In the genomic region with DNA sequence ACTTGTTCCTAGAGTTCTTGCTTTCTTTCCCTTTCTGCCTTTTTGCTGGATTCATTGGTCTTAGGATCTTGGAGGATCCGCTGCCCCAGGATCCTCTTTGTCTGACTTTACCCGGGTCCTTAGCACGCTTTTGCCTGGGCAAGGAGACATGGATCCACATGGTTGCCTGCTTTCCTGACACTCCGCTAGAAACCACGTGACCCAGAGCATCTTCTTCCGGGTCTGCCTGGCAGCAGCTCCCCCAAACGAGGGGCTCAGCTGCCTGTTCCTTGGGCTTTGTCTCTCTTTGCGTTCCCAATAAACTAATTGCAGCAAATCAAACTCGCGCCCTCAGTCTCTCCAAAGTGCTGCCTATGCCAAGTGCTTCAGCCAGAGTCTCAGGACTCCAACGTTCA, we compare ENCODE assay signal across 8 mouse cellular contexts. TPM values are rescaled to one million over a fixed set of nuclear protein-coding genes. Genes with fewer than 3 reads are reported as not detected.
A peak's percentile ranks its signal among the peaks of the same experiment; 100 is the strongest.
DNase-seq lines count a peak whose midpoint lies in the region; ATAC-seq and TF ChIP-seq lines count a peak whose summit lies in the region.
"Had no signal": no experiment of that assay in that cellular context is flagged by ENCODE, and none has a peak within 500 bp of the region (broad histone marks: within the 10 kb centered on the region; RNA-seq: fewer than 3 reads in every experiment).

No protein-coding gene starts in this region.

- H3K27me3 ChIP-seq in lung, postnatal 0 days (replicated peaks; ENCODE audit: insufficient read depth, low read length): no peaks in the 10 kb centered on the region
- H3K27me3 ChIP-seq in forebrain, embryonic 16.5 days (replicated peaks; ENCODE audit: control insufficient read depth, insufficient read depth, low read length): no peaks in the 10 kb centered on the region
- H3K27me3 ChIP-seq in liver, embryonic 12.5 days (replicated peaks): peaks cover 28% of the 10 kb centered on the region
- no peaks in the 10 kb centered on the region for H3K27me3 ChIP-seq in stomach, embryonic 15.5 days (replicated peaks)

- 30% methylated on average over 11 of the region's 11 CpGs for WGBS in lung, postnatal 0 days
- WGBS in forebrain, embryonic 16.5 days: 21% methylated on average over 11 of the region's 11 CpGs
- 32% methylated on average over 11 of the region's 11 CpGs for WGBS in liver, embryonic 12.5 days (ENCODE audit: insufficient replicate concordance)
- WGBS in stomach, embryonic 15.5 days: 34% methylated on average over 11 of the region's 11 CpGs

- no peak for TF ChIP-seq EP300 in lung, postnatal 0 days (IDR thresholded peaks at IDR 0.05)

- no peak overlapping the region for H3K27ac ChIP-seq in lung, postnatal 0 days (ENCODE audit: low read length)
- 0 out of 2 replicates have a peak overlapping the region, but pooled peaks have one; percentile 5 for H3K27ac ChIP-seq in forebrain, embryonic 16.5 days (ENCODE audit: low read length)
- H3K27ac ChIP-seq in liver, embryonic 12.5 days: no peak overlapping the region
- no peak overlapping the region for H3K27ac ChIP-seq in stomach, embryonic 15.5 days

- DNase-seq in lung, postnatal 0 days (ENCODE audit: low spot score): no peak
- no peak for DNase-seq in lung, postnatal 25 days (ENCODE audit: low spot score)
- no peak for DNase-seq in kidney, postnatal 25 days
- no peak for DNase-seq in left cerebral cortex, adult 18-20 months (ENCODE audit: low spot score in 2 of 2)

- peak overlapping the region; percentile 49 for H3K4me2 ChIP-seq in lung, postnatal 0 days (replicated peaks; ENCODE audit: low read depth, low read length)
- peak overlapping the region; percentile 75 for H3K4me2 ChIP-seq in forebrain, embryonic 16.5 days (ENCODE audit: low read length)
- peak overlapping the region; percentile 48 for H3K4me2 ChIP-seq in liver, embryonic 12.5 days
- H3K4me2 ChIP-seq in stomach, embryonic 15.5 days: peak overlapping the region; percentile 70

- no peak for TF ChIP-seq CTCF in lung, postnatal 0 days (IDR thresholded peaks at IDR 0.05)

- H3K9ac ChIP-seq in lung, postnatal 0 days (replicated peaks; ENCODE audit: low read depth): no peak overlapping the region
- H3K9ac ChIP-seq in forebrain, embryonic 16.5 days (replicated peaks; ENCODE audit: low read depth, low read length): peak overlapping the region; percentile 43
- no peak overlapping the region for H3K9ac ChIP-seq in liver, embryonic 12.5 days
- H3K9ac ChIP-seq in stomach, embryonic 15.5 days: no peak overlapping the region

- ATAC-seq in lung, postnatal 0 days: no peak
- peak; percentile 77 for ATAC-seq in forebrain, embryonic 16.5 days
- no peak for ATAC-seq in liver, embryonic 12.5 days
- ATAC-seq in stomach, embryonic 15.5 days (ENCODE audit: insufficient read depth, low FRiP score, low read depth): no peak

- H3K9me3 ChIP-seq in lung, postnatal 0 days (ENCODE audit: low read length): no peaks in the 10 kb centered on the region
- no peaks in the 10 kb centered on the region for H3K9me3 ChIP-seq in forebrain, embryonic 16.5 days (ENCODE audit: control insufficient read depth, low read length)
- no peaks in the 10 kb centered on the region for H3K9me3 ChIP-seq in liver, embryonic 12.5 days (replicated peaks)
- H3K9me3 ChIP-seq in stomach, embryonic 15.5 days: no peaks in the 10 kb centered on the region

- H3K4me1 ChIP-seq in lung, postnatal 0 days (ENCODE audit: insufficient read depth, low read depth, low read length): no peaks in the 10 kb centered on the region
- H3K4me1 ChIP-seq in forebrain, embryonic 16.5 days (replicated peaks; ENCODE audit: control insufficient read depth, insufficient read depth, low read length): peaks cover 12% of the 10 kb centered on the region
- H3K4me1 ChIP-seq in liver, embryonic 12.5 days: peaks cover 9% of the 10 kb centered on the region
- peaks cover 4% of the 10 kb centered on the region; the same call in 1 of the 2 replicates for H3K4me1 ChIP-seq in stomach, embryonic 15.5 days

- H3K4me3 ChIP-seq in lung, postnatal 0 days (ENCODE audit: low read depth, low read length): peak overlapping the region; percentile 19; the same call in 1 of the 2 replicates
- H3K4me3 ChIP-seq in forebrain, embryonic 16.5 days (replicated peaks; ENCODE audit: low read length): peak overlapping the region; percentile 31
- no peak overlapping the region for H3K4me3 ChIP-seq in liver, embryonic 12.5 days
- H3K4me3 ChIP-seq in stomach, embryonic 15.5 days (replicated peaks): peak overlapping the region; percentile 27

- H3K36me3 ChIP-seq in lung, postnatal 0 days (ENCODE audit: insufficient read depth, low read length): no peaks in the 10 kb centered on the region
- no peaks in the 10 kb centered on the region for H3K36me3 ChIP-seq in forebrain, embryonic 16.5 days (ENCODE audit: control insufficient read depth, insufficient read depth)
- H3K36me3 ChIP-seq in liver, embryonic 12.5 days: no peaks in the 10 kb centered on the region
- H3K36me3 ChIP-seq in stomach, embryonic 15.5 days: no peaks in the 10 kb centered on the region

RNA-seq across cellular contexts. Expression of a gene that starts 6.4 kb away (rescaled TPM):
- not detected in 2 replicates for polyA plus RNA-seq in lung, postnatal 0 days (2015; fragmentation: Nextera tagmentation; extraction: Ambion mirVana)
- polyA plus RNA-seq in forebrain, embryonic 16.5 days (2015; fragmentation: Nextera tagmentation; extraction: Ambion mirVana): not detected in 2 replicates
- polyA plus RNA-seq in liver, embryonic 12.5 days (2016; fragmentation: Nextera tagmentation; extraction: Ambion mirVana): not detected in 2 replicates
- polyA plus RNA-seq in stomach, embryonic 15.5 days (2015; fragmentation: Nextera tagmentation; extraction: Ambion mirVana): 0.06 TPM in 1 of 2 replicates, not detected in the other
- total RNA-seq in left cerebral cortex, adult 18-20 months (2021): not detected
- total RNA-seq: liver, adult 2 months had no signal
- polyA plus RNA-seq: liver, adult 2 months had no signal

RNA-seq across cellular contexts. Expression of a gene that starts 11.6 kb away (rescaled TPM):
- not detected in 2 replicates for polyA plus RNA-seq in lung, postnatal 0 days (2015; fragmentation: Nextera tagmentation; extraction: Ambion mirVana)
- polyA plus RNA-seq in forebrain, embryonic 16.5 days (2015; fragmentation: Nextera tagmentation; extraction: Ambion mirVana): not detected in 2 replicates
- polyA plus RNA-seq in liver, embryonic 12.5 days (2016; fragmentation: Nextera tagmentation; extraction: Ambion mirVana): not detected in 2 replicates
- 0.10 and 0.30 TPM in 2 replicates for polyA plus RNA-seq in stomach, embryonic 15.5 days (2015; fragmentation: Nextera tagmentation; extraction: Ambion mirVana)
- total RNA-seq in left cerebral cortex, adult 18-20 months (2021): not detected
- total RNA-seq: liver, adult 2 months had no signal
- polyA plus RNA-seq: liver, adult 2 months had no signal

RNA-seq across cellular contexts. Expression of a gene that starts 16.1 kb away (rescaled TPM):
- not detected in 2 replicates for polyA plus RNA-seq in lung, postnatal 0 days (2015; fragmentation: Nextera tagmentation; extraction: Ambion mirVana)
- polyA plus RNA-seq in forebrain, embryonic 16.5 days (2015; fragmentation: Nextera tagmentation; extraction: Ambion mirVana): not detected in 2 replicates
- polyA plus RNA-seq in liver, embryonic 12.5 days (2016; fragmentation: Nextera tagmentation; extraction: Ambion mirVana): not detected in 2 replicates
- not detected in 2 replicates for polyA plus RNA-seq in stomach, embryonic 15.5 days (2015; fragmentation: Nextera tagmentation; extraction: Ambion mirVana)
- not detected for total RNA-seq in left cerebral cortex, adult 18-20 months (2021)
- total RNA-seq: liver, adult 2 months had no signal
- polyA plus RNA-seq: liver, adult 2 months had no signal

RNA-seq across cellular contexts. Expression of a gene that starts 32.1 kb away (rescaled TPM):
- polyA plus RNA-seq in lung, postnatal 0 days (2015; fragmentation: Nextera tagmentation; extraction: Ambion mirVana): 0.15 and 0.21 TPM in 2 replicates
- polyA plus RNA-seq in forebrain, embryonic 16.5 days (2015; fragmentation: Nextera tagmentation; extraction: Ambion mirVana): not detected in 2 replicates
- not detected in 2 replicates for polyA plus RNA-seq in liver, embryonic 12.5 days (2016; fragmentation: Nextera tagmentation; extraction: Ambion mirVana)
- 0.14 TPM in 1 of 2 replicates, not detected in the other for polyA plus RNA-seq in stomach, embryonic 15.5 days (2015; fragmentation: Nextera tagmentation; extraction: Ambion mirVana)
- not detected for total RNA-seq in left cerebral cortex, adult 18-20 months (2021)
- total RNA-seq: liver, adult 2 months had no signal
- polyA plus RNA-seq: liver, adult 2 months had no signal

RNA-seq across cellular contexts. Expression of a gene that starts 37.4 kb away (rescaled TPM):
- polyA plus RNA-seq in lung, postnatal 0 days (2015; fragmentation: Nextera tagmentation; extraction: Ambion mirVana): not detected in 2 replicates
- not detected in 2 replicates for polyA plus RNA-seq in forebrain, embryonic 16.5 days (2015; fragmentation: Nextera tagmentation; extraction: Ambion mirVana)
- not detected in 2 replicates for polyA plus RNA-seq in liver, embryonic 12.5 days (2016; fragmentation: Nextera tagmentation; extraction: Ambion mirVana)
- not detected in 2 replicates for polyA plus RNA-seq in stomach, embryonic 15.5 days (2015; fragmentation: Nextera tagmentation; extraction: Ambion mirVana)
- not detected for total RNA-seq in left cerebral cortex, adult 18-20 months (2021)
- total RNA-seq: liver, adult 2 months had no signal
- polyA plus RNA-seq: liver, adult 2 months had no signal
